Mouse (Mus musculus) ovary, adult 18-20 months (tissue): ENCODE measurements around the gene Tln1.
A peak's percentile ranks its signal among the peaks of the same experiment; 100 is the strongest.
"Not testable (repeated sequence)": the region's sequence is repeated elsewhere in the genome, so short reads cannot be mapped to it uniquely, and the experiment has no call there.

ENCODE experiments used
- DNase-seq: peaks from one replicate; pipeline ENCODE4 v3.0.0; 2022; ENCODE audit warnings: low spot score, mixed read lengths

The Tln1 gene

GRCm38 (mm10) chr4:43506074-43506473 is 56.4 kb downstream of the Tln1 start:
- no peak for DNase-seq

- DNase-seq = no peak
Observed at GRCm38 (mm10) chr4:43504269-43504668, 58.2 kb downstream of the Tln1 start.

GRCm38 (mm10) chr4:43503506-43503905 is 59.0 kb downstream of the Tln1 start:
- no peak for DNase-seq

GRCm38 (mm10) chr4:43503041-43503440 is 59.5 kb downstream of the Tln1 start:
- no peak for DNase-seq

GRCm38 (mm10) chr4:43499407-43500333 is 62.8 kb downstream of the Tln1 start, which contains the start of gene Arhgef39:
Gene Arhgef39, minus strand, starts transcription at chr4:43499695.
- peak; percentile 72 for DNase-seq

GRCm38 (mm10) chr4:43498983-43499382 is 63.5 kb downstream of the Tln1 start:
- no peak for DNase-seq

GRCm38 (mm10) chr4:43497946-43498345 is 64.5 kb downstream of the Tln1 start:
- no peak for DNase-seq

- DNase-seq = no peak
Observed at GRCm38 (mm10) chr4:43497405-43497804, 65.1 kb downstream of the Tln1 start.

GRCm38 (mm10) chr4:43496587-43496986 is 65.9 kb downstream of the Tln1 start:
- no peak for DNase-seq

- DNase-seq = no peak
Observed at GRCm38 (mm10) chr4:43493846-43494240, 68.6 kb downstream of the Tln1 start.

- DNase-seq = peak; percentile 90
Observed at GRCm38 (mm10) chr4:43493186-43493845, 69.2 kb downstream of the Tln1 start.

GRCm38 (mm10) chr4:43492821-43493185 is 69.7 kb downstream of the Tln1 start, which contains the start of gene Ccdc107:
Gene Ccdc107, plus strand, starts transcription at chr4:43492900.
- peak; percentile 95 for DNase-seq

GRCm38 (mm10) chr4:43492101-43492820 is 70.2 kb downstream of the Tln1 start:
- DNase-seq = no peak

- no peak for DNase-seq
Observed at GRCm38 (mm10) chr4:43490801-43491200, 71.7 kb downstream of the Tln1 start.

GRCm38 (mm10) chr4:43489611-43490010 is 72.9 kb downstream of the Tln1 start:
- DNase-seq = no peak

GRCm38 (mm10) chr4:43485666-43486065 is 76.8 kb downstream of the Tln1 start:
- DNase-seq = not testable (repeated sequence)

GRCm38 (mm10) chr4:43483535-43484091 is 78.9 kb downstream of the Tln1 start, which contains the start of gene Sit1:
Gene Sit1, minus strand, starts transcription at chr4:43483734.
- DNase-seq = no peak

GRCm38 (mm10) chr4:43482591-43482990 is 79.9 kb downstream of the Tln1 start:
- DNase-seq = peak; percentile 25

- no peak for DNase-seq
Observed at GRCm38 (mm10) chr4:43481894-43482456, 80.5 kb downstream of the Tln1 start.
